Mouse (Mus musculus) lung, embryonic 15.5 days (tissue): ENCODE results near the gene Wls. TPM values are rescaled to one million over a fixed set of nuclear protein-coding genes. Genes with fewer than 3 reads are reported as not detected.
A peak's percentile ranks its signal among the peaks of the same experiment; 100 is the strongest.

Experiments
- ATAC-seq: fragments of 200-750 bp; cut with Nextera tagmentation; 2 replicates; pipeline ENCODE4 v1.8.0; 2017; ENCODE audit warnings: moderate number of reproducible peaks, borderline replicate concordance; ENCODE audit not compliant: low FRiP score, low TSS enrichment; ENCODE audit errors: extremely low read depth
- H3K27ac ChIP-seq: fragments of 300-500 bp; sonication (generic); 2 replicates; pipeline ENCODE4 v1.5.1; 2015; ENCODE audit warnings: moderate library complexity, mild to moderate bottlenecking, inconsistent platforms
- H3K27me3 ChIP-seq: fragments of 300-500 bp; sonication (generic); 2 replicates; pipeline ENCODE4 v1.6.1; 2015; ENCODE audit warnings: inconsistent platforms
- H3K36me3 ChIP-seq: fragments of 300-500 bp; sonication (generic); 2 replicates; pipeline ENCODE4 v1.6.1; 2015; ENCODE audit warnings: inconsistent platforms
- H3K4me1 ChIP-seq: fragments of 300-500 bp; sonication (generic); 2 replicates; pipeline ENCODE4 v1.6.1; 2015; ENCODE audit warnings: inconsistent platforms
- H3K4me2 ChIP-seq: fragments of 300-500 bp; sonication (generic); 2 replicates; pipeline ENCODE4 v1.6.1; 2015; ENCODE audit warnings: inconsistent platforms, mild to moderate bottlenecking, moderate library complexity
- H3K4me3 ChIP-seq: fragments of 300-500 bp; sonication (generic); 2 replicates; pipeline ENCODE4 v1.5.1; 2015; ENCODE audit warnings: mild to moderate bottlenecking, inconsistent platforms
- H3K9ac ChIP-seq: fragments of 300-500 bp; sonication (generic); 2 replicates; pipeline ENCODE4 v1.6.1; 2015; ENCODE audit warnings: inconsistent platforms
- H3K9me3 ChIP-seq: fragments of 300-500 bp; sonication (generic); 2 replicates; pipeline ENCODE4 v1.6.1; 2016; ENCODE audit warnings: inconsistent platforms
- WGBS: fragments of 180-500 bp; shearing (Covaris S2); methylation state at CpG from one replicate; pipeline ENCODE4 v1.1.7; 2015; 5-methylcytosine and 5-hydroxymethylcytosine counted together
- polyA plus RNA-seq: library from polyadenylated mRNA; unstranded; fragments of >200 nt; fragmentation: Nextera tagmentation; extraction: Ambion mirVana; gene quantifications from 2 replicates; pipeline ENCODE4 v1.2.1, GENCODE M21; 2015

The Wls gene
- 162 and 170 TPM in 2 replicates for polyA plus RNA-seq

- Histone ChIP-seq H3K4me3 (peak within 1 kb of the TSS; percentile 77), H3K27ac (peak within 1 kb of the TSS; percentile 92), H3K4me1 (peaks cover 7% of the 10 kb centered on the region), H3K9ac (peak within 1 kb of the TSS; percentile 73), H3K9me3 (no peaks in the 10 kb centered on the region), H3K36me3 (no peaks in the 10 kb centered on the region), H3K27me3 (no peaks in the 10 kb centered on the region), H3K4me2 (peak within 1 kb of the TSS; percentile 80)
- WGBS: 0% methylated on average over 20 of the region's 21 CpGs
- ATAC-seq: peak; percentile 94
Observed at GRCm38 (mm10) chr3:159839481-159839880, at the start of gene Wls. TSS of gene Wls (plus strand) at chr3:159839672.

GRCm38 (mm10) chr3:159789781-159790180, 49.7 kb upstream of the Wls start:
- Histone ChIP-seq H3K4me2 (no peak overlapping the region), H3K4me1 (no peaks in the 10 kb centered on the region), H3K9ac (no peak overlapping the region), H3K27ac (no peak overlapping the region), H3K4me3 (no peak overlapping the region), H3K9me3 (no peaks in the 10 kb centered on the region), H3K27me3 (no peaks in the 10 kb centered on the region), H3K36me3 (no peaks in the 10 kb centered on the region)
- ATAC-seq: no peak
- WGBS: 60% methylated on average over 2 of the region's 2 CpGs

GRCm38 (mm10) chr3:159831535-159831934, 7.9 kb upstream of the Wls start:
- Histone ChIP-seq H3K9ac (no peak overlapping the region), H3K4me2 (no peak overlapping the region), H3K27me3 (no peaks in the 10 kb centered on the region), H3K4me3 (no peak overlapping the region), H3K27ac (no peak overlapping the region), H3K4me1 (no peaks in the 10 kb centered on the region), H3K36me3 (no peaks in the 10 kb centered on the region), H3K9me3 (no peaks in the 10 kb centered on the region)
- ATAC-seq: no peak

GRCm38 (mm10) chr3:159840002-159840816, 737 bp downstream of the Wls start:
- no peaks in the 10 kb centered on the region for H3K9me3 ChIP-seq
- H3K4me1 ChIP-seq: peaks cover 7% of the 10 kb centered on the region
- H3K4me3 ChIP-seq: peak overlapping the region; percentile 77
- peak overlapping the region; percentile 73 for H3K9ac ChIP-seq
- no peaks in the 10 kb centered on the region for H3K36me3 ChIP-seq
- H3K27me3 ChIP-seq: no peaks in the 10 kb centered on the region
- peak overlapping the region; percentile 92 for H3K27ac ChIP-seq
- H3K4me2 ChIP-seq: peak overlapping the region; percentile 80
- WGBS: under 1% methylated on average over 27 of the region's 27 CpGs
- ATAC-seq: peak; percentile 76

- H3K4me1 ChIP-seq: peaks cover 7% of the 10 kb centered on the region
- H3K27ac ChIP-seq: peak overlapping the region; percentile 92
- WGBS: under 1% methylated on average over 11 of the region's 12 CpGs
- no peaks in the 10 kb centered on the region for H3K9me3 ChIP-seq
- H3K4me2 ChIP-seq: peak overlapping the region; percentile 80
- peak overlapping the region; percentile 73 for H3K9ac ChIP-seq
- peak overlapping the region; percentile 77 for H3K4me3 ChIP-seq
- H3K36me3 ChIP-seq: no peaks in the 10 kb centered on the region
- H3K27me3 ChIP-seq: no peaks in the 10 kb centered on the region
- ATAC-seq: peak; percentile 29; the same call in 1 of the 2 replicates
Observed at GRCm38 (mm10) chr3:159840817-159841390, 1.4 kb downstream of the Wls start.

GRCm38 (mm10) chr3:159841458-159841857, 2.0 kb downstream of the Wls start:
- Histone ChIP-seq H3K36me3 (no peaks in the 10 kb centered on the region), H3K4me1 (peaks cover 8% of the 10 kb centered on the region), H3K27me3 (no peaks in the 10 kb centered on the region), H3K9ac (peak overlapping the region; percentile 73; the same call in 1 of the 2 replicates), H3K9me3 (no peaks in the 10 kb centered on the region), H3K4me3 (peak overlapping the region; percentile 77), H3K4me2 (peak overlapping the region; percentile 80), H3K27ac (peak overlapping the region; percentile 92)
- WGBS: 14% methylated on average over 3 of the region's 3 CpGs
- ATAC-seq: no peak

GRCm38 (mm10) chr3:159843135-159843534, 3.7 kb downstream of the Wls start:
- peaks cover 16% of the 10 kb centered on the region for H3K4me1 ChIP-seq
- WGBS: 54% methylated on average over 4 of the region's 4 CpGs
- no peak overlapping the region for H3K4me2 ChIP-seq

GRCm38 (mm10) chr3:159847410-159848016, 8.0 kb downstream of the Wls start:
- no peak overlapping the region for H3K4me2 ChIP-seq
- 29% methylated on average over 2 of the region's 2 CpGs for WGBS
- H3K4me1 ChIP-seq: peaks cover 9% of the 10 kb centered on the region; the same call in 1 of the 2 replicates
- no peaks in the 10 kb centered on the region for H3K27me3 ChIP-seq
- H3K27ac ChIP-seq: peak overlapping the region; percentile 61
- H3K4me3 ChIP-seq: no peak overlapping the region
- ATAC-seq: peak; percentile 83; the same call in 1 of the 2 replicates
- H3K9me3 ChIP-seq: no peaks in the 10 kb centered on the region
- no peaks in the 10 kb centered on the region for H3K36me3 ChIP-seq
- H3K9ac ChIP-seq: no peak overlapping the region

More at GRCm38 (mm10) chr3:159843135-159843534, 3.7 kb downstream of the Wls start:
- Histone ChIP-seq H3K36me3 (no peaks in the 10 kb centered on the region), H3K27me3 (no peaks in the 10 kb centered on the region), H3K27ac (no peak overlapping the region), H3K9ac (no peak overlapping the region), H3K9me3 (no peaks in the 10 kb centered on the region), H3K4me3 (no peak overlapping the region)
- ATAC-seq: no peak

GRCm38 (mm10) chr3:159848156-159848555, 8.7 kb downstream of the Wls start:
- Histone ChIP-seq H3K36me3 (no peaks in the 10 kb centered on the region), H3K4me2 (no peak overlapping the region), H3K4me1 (peaks cover 9% of the 10 kb centered on the region; the same call in 1 of the 2 replicates), H3K4me3 (no peak overlapping the region), H3K9me3 (no peaks in the 10 kb centered on the region), H3K9ac (no peak overlapping the region), H3K27ac (no peak overlapping the region; the same call in 1 of the 2 replicates), H3K27me3 (no peaks in the 10 kb centered on the region)
- no peak for ATAC-seq

- Histone ChIP-seq H3K27ac (no peak overlapping the region), H3K4me2 (no peak overlapping the region), H3K27me3 (no peaks in the 10 kb centered on the region), H3K9ac (no peak overlapping the region), H3K36me3 (no peaks in the 10 kb centered on the region), H3K4me1 (peaks cover 7% of the 10 kb centered on the region; the same call in 1 of the 2 replicates), H3K4me3 (no peak overlapping the region), H3K9me3 (no peaks in the 10 kb centered on the region)
- 83% methylated on average over 2 of the region's 2 CpGs for WGBS
- ATAC-seq: no peak
Observed at GRCm38 (mm10) chr3:159851476-159851875, 12.0 kb downstream of the Wls start.

GRCm38 (mm10) chr3:159851980-159852379, 12.5 kb downstream of the Wls start:
- no peaks in the 10 kb centered on the region for H3K9me3 ChIP-seq
- WGBS: 83% methylated on average over 2 of the region's 2 CpGs
- H3K4me2 ChIP-seq: no peak overlapping the region
- no peaks in the 10 kb centered on the region for H3K36me3 ChIP-seq
- H3K4me1 ChIP-seq: peaks cover 4% of the 10 kb centered on the region; the same call in 1 of the 2 replicates
- no peak for ATAC-seq
- no peaks in the 10 kb centered on the region for H3K27me3 ChIP-seq
- no peak overlapping the region for H3K9ac ChIP-seq
- H3K27ac ChIP-seq: no peak overlapping the region
- H3K4me3 ChIP-seq: no peak overlapping the region

GRCm38 (mm10) chr3:159857112-159857511, 17.6 kb downstream of the Wls start:
- Histone ChIP-seq H3K9me3 (no peaks in the 10 kb centered on the region), H3K27ac (no peak overlapping the region), H3K4me2 (no peak overlapping the region), H3K27me3 (no peaks in the 10 kb centered on the region), H3K9ac (no peak overlapping the region), H3K4me1 (no peaks in the 10 kb centered on the region), H3K36me3 (no peaks in the 10 kb centered on the region), H3K4me3 (no peak overlapping the region)
- ATAC-seq: no peak
- WGBS: 71% methylated on average over 1 of the region's 1 CpGs
